Mouse (Mus musculus): ENCODE measurements around the gene Bcorl1.
"Not testable (repeated sequence)": the region's sequence is repeated elsewhere in the genome, so short reads cannot be mapped to it uniquely, and the experiment has no call there.

Bcorl1 gene

GRCm38 (mm10) chrX:48399994-48400393, 58.8 kb downstream of the Bcorl1 start:
- DNase-seq = no peak

GRCm38 (mm10) chrX:48405141-48405540, 64.0 kb downstream of the Bcorl1 start:
- no peak for DNase-seq

DNA sequence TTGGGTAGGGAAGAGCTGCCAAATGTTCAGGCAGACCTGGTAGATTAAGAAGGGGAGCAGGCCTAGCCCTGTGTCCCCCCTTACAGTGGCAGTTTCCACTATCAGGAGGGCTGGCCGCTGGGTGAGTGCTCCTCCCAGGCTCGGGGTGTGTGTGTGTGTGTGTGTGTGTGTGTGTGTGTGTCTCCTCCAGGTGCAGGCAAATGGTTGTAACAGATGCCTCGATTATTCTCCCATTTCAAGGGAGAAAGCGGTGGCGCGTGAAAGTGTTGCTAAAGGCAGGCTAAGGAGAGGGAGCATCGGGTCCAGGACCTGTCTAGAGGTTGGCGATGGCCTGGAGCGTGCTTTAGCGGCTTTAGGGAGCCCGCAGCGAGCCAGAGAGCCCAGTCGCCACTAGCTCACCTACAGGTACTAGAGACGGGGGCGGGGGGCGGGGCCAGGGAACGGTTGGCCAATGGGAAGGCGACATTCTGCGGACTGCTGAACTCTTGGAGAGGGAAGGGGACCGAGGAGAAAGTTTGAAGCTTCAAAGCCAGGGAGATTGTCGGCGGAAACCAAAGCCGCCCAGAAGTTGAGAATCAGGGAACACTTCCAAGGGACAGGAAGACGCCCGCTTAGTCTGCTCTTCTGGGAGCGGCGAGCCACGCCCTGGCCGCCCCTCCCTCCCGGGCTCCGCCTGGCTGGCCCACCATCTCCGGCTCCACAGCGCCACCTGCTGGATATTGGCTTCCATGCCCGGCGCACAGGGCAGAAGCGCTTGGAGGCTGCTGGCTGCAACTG, 68.6 kb downstream of the Bcorl1 start:
- DNase-seq = peak; percentile 76 to 82

- DNase-seq = no peak
Observed at GRCm38 (mm10) chrX:48410388-48410776, 69.2 kb downstream of the Bcorl1 start.

GRCm38 (mm10) chrX:48412629-48413028, 71.5 kb downstream of the Bcorl1 start:
- no peak for DNase-seq

- DNase-seq = peak; percentile 40 to 65
Observed at GRCm38 (mm10) chrX:48414291-48414690, 73.1 kb downstream of the Bcorl1 start.

DNA sequence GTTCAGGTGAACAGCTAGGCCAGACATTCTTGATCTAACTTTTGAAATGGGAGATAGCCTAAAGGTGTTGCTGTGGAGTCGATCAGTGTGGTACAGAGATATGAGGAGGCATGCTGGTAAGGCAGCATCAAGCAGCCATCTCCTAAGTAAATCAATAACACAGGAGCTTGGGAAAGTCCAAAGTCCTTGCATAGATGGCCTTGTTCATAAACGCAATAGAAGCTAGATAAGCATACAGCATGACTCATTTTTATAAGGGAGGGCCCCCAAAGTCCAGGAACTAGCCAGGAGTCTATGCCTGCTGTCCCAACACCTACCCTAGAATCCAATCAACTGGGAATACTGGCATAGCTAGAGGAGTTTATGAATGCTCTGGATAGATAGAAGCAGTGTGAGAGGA, 77.3 kb downstream of the Bcorl1 start:
- DNase-seq = no peak

DNA sequence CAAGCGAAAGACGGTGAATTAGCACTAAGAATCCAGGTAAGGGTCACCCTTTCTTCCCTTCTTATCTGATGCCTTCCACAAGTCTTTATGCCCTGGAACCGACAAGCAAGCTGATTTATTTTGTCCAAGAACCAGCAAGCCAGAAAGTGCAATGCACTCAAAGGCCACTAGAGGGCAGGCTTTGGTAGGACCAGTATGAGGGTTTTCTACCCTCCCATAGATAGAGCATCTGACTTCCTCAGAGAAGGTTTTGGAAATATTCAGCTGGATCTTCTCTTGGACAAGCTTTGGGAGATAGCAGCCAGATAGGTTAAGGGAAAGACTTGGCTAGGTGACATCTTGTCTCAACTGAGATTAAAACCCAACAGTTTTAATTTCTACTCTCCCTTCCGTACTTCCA, 81.8 kb downstream of the Bcorl1 start:
- DNase-seq = peak; percentile 65 to 70

GRCm38 (mm10) chrX:48423671-48424070, 82.5 kb downstream of the Bcorl1 start:
- DNase-seq = peak in 1 of 2 experiments; percentile 15

- DNase-seq = peak; percentile 54 to 60
Observed at GRCm38 (mm10) chrX:48424583-48424982, 83.4 kb downstream of the Bcorl1 start.

GRCm38 (mm10) chrX:48425280-48425679, 84.1 kb downstream of the Bcorl1 start:
- peak; percentile 67 for DNase-seq

DNA sequence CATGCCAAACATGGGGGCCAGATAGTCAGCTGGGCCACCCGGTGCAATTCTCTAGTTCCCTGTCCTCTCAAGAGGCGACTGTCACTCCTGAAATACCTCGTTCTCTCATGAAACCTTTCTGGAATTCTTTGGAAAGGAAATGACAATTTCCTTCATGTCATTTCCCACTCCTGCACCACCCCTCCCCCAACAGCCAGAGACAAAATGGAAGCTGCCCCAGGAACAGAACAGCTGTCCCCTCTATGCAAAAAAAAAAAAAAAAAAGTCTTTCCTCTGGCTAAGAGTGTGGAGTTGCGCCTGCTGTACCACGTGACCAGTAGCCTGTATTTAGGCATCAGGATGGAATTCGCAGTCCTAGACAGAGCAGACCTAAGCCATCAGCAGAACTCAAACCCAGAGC, 87.1 kb downstream of the Bcorl1 start:
- peak in 1 of 2 experiments; percentile 16 for DNase-seq

GRCm38 (mm10) chrX:48428642-48429041, 87.5 kb downstream of the Bcorl1 start:
- DNase-seq = no peak

DNA sequence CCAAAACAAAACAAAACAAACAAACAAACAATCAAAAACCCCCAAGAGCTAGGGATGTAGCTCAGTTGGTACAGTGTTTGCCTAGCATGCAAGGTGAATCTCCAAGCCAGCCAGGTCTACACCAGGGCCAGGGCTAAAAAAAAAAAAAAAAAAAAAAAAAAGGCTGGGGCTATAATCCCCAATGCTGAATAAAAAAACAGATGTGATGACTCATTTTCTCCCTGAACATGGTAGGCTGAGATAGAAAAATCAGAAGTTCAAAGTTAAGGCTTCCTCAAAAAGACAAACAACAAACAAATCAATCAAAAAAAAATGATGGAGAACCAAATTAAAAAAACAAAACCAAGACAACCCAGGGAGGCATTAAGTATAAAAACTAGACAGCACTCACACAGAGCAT, 87.9 kb downstream of the Bcorl1 start:
- no peak for DNase-seq

DNA sequence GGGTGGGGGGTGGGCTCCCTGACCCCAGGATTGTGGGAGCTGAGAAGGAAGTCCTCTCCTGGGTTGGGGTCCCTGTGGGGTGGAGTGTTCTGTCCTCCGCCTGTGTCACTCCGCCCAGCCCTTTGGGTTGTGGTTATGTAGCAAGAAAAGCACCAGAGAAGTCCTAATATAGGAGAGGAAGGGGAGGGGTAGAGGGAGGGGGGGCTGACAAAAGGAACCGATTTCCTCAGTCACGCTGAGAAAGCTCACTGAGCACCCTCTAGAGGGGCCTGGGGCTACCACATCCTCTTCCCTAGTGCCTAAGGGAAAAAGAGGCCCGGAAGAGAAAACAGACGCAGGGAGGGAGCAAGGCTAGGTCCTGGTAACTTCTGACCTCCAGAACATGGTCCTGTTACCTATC, 88.4 kb downstream of the Bcorl1 start:
- peak in 1 of 2 experiments; percentile 36 for DNase-seq

- DNase-seq = no peak
Observed at GRCm38 (mm10) chrX:48432599-48433526, 91.7 kb downstream of the Bcorl1 start.

- DNase-seq = peak; percentile 58 to 61
Observed at GRCm38 (mm10) chrX:48433527-48433899, 92.4 kb downstream of the Bcorl1 start.

- DNase-seq = no peak
Observed at GRCm38 (mm10) chrX:48434251-48434650, 93.1 kb downstream of the Bcorl1 start.

GRCm38 (mm10) chrX:48435477-48435900, 94.3 kb downstream of the Bcorl1 start:
- peak; percentile 15 to 25 for DNase-seq

DNA sequence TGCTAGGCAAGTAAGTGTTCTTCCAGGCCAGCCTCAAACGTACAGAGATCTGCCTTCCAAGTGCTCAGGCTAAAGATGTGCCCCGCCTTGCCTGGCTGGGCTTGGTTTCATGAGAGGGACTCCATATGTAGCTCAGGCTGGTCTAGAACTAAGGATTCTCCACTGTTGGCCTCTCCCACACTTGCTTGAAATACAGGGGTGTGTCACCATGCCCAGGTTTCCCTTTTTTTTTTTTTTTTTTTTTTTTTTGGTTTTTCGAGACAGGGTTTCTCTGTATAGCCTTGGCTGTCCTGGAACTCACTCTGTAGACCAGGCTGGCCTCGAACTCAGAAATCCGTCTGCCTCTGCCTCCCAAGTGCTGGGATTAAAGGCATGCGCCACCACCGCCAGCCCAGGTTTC, 94.9 kb downstream of the Bcorl1 start:
- DNase-seq = not testable (repeated sequence)

GRCm38 (mm10) chrX:48439036-48439435, 97.9 kb downstream of the Bcorl1 start:
- DNase-seq = peak; percentile 26 to 51

- no peak for DNase-seq
Observed at GRCm38 (mm10) chrX:48441548-48441947, 100.4 kb downstream of the Bcorl1 start.

DNA sequence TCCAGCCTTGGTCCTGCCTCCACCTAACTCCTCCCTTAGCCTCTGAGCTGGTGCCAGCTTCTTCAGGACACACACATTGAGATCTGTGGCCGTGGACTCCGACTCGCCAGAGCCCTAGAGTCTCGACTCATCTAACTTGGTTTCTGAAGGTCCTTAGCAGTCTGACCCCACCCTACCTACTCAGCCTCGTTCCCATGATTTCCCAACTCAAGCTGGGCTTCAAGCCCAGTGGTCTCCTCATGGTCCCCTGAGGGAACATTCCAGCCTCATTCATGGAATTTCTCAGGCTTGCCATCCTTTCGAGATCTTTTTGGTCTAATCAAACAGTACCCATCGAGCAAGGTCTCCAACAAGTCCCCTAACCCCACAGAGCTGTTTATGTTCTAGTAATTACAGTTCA, 100.8 kb downstream of the Bcorl1 start:
- DNase-seq = no peak

- no peak for DNase-seq
Observed at GRCm38 (mm10) chrX:48444677-48445076, 103.5 kb downstream of the Bcorl1 start.

Measured in lung, adult 18-20 months (tissue).